Mouse (Mus musculus): ENCODE data around the gene Mtss1l. TPM values are rescaled to one million over a fixed set of nuclear protein-coding genes. Genes with fewer than 3 reads are reported as not detected.

The Mtss1l gene
- total and polyA plus RNA-seq, 3 experiments = 0.64 to 0.66 TPM; not detected in 1

GRCm38 (mm10) chr8:110711271-110711934, 9.9 kb upstream of the Mtss1l start:
- DNase-seq (ENCODE audit: extremely low read depth) = no peak
- Histone ChIP-seq H3K9me3 (replicated peaks; ENCODE audit: low read length) (no peaks in the 10 kb centered on the region), H3K4me3 (replicated peaks in 1 of 3; ENCODE audit: low read depth in 2 of 3, low read length in 2 of 3, poor library complexity in 1 of 3) (no peak overlapping the region), H3K4me2 (ENCODE audit: insufficient read depth, low read depth, poor library complexity, severe bottlenecking) (no peak overlapping the region), H3K79me2 (replicated peaks; ENCODE audit: control insufficient read depth, extremely low read depth, insufficient read depth, poor library complexity, severe bottlenecking) (no peaks in the 10 kb centered on the region), H3K36me3 (replicated peaks in 1 of 2; ENCODE audit: control insufficient read depth in 1 of 2, insufficient read depth in 1 of 2, low read length in 1 of 2) (peaks cover 58 to 99% of the 10 kb centered on the region in 2 experiments), H3K27me3 (replicated peaks) (no peaks in the 10 kb centered on the region), H3K9ac (ENCODE audit: insufficient read depth, low read depth) (no peak overlapping the region), H3K4me1 (ENCODE audit: control insufficient read depth in 1 of 2, insufficient read depth in 2 of 2) (no peaks in the 10 kb centered on the region), H3K27ac (ENCODE audit: insufficient read depth, low read depth) (no peak overlapping the region)
- in situ Hi-C loops (cut with MboI; ENCODE audit: low pct_ligation_motif_present, low pct_unique_long_range_greater_than_20kb, low sequenced_read_pairs) = no loop called here
- dilution Hi-C loops (cut with MboI; ENCODE audit: extremely low pct_ligation_motif_present, extremely low pct_unique_long_range_greater_than_20kb, low sequenced_read_pairs) = no loop called here
- TF ChIP-seq GABPA (IDR thresholded peaks at IDR 0.05; ENCODE audit: insufficient replicate concordance, low read depth, low read length) (no peak), PAX5 (IDR thresholded peaks at IDR 0.05; ENCODE audit: low read length) (no peak), MYC (IDR thresholded peaks at IDR 0.05; ENCODE audit: low read depth, low read length) (no peak), TBP (conservative IDR thresholded peaks at IDR 0.05; ENCODE audit: low read depth, low read length) (no peak), ZNF384 (IDR thresholded peaks at IDR 0.05; ENCODE audit: low read depth, low read length) (no peak), NELFE (IDR thresholded peaks at IDR 0.05; ENCODE audit: low read depth, low read length) (no peak), MXI1 (IDR thresholded peaks at IDR 0.05; ENCODE audit: low read depth, low read length) (no peak), ELF1 (IDR thresholded peaks at IDR 0.05; ENCODE audit: low read depth, low read length) (no peak), BHLHE40 (IDR thresholded peaks at IDR 0.05; ENCODE audit: low read depth, low read length) (no peak)

GRCm38 (mm10) chr8:110713073-110713472, 8.2 kb upstream of the Mtss1l start:
- H3K9me3 ChIP-seq (replicated peaks; ENCODE audit: low read length) = no peaks in the 10 kb centered on the region
- no peaks in the 10 kb centered on the region for H3K4me1 ChIP-seq (ENCODE audit: control insufficient read depth in 1 of 2, insufficient read depth in 2 of 2)
- no peaks in the 10 kb centered on the region for H3K79me2 ChIP-seq (replicated peaks; ENCODE audit: control insufficient read depth, extremely low read depth, insufficient read depth, poor library complexity, severe bottlenecking)
- TF ChIP-seq PAX5 (IDR thresholded peaks at IDR 0.05; ENCODE audit: low read length) (no peak), MAZ (IDR thresholded peaks at IDR 0.05; ENCODE audit: low read depth, low read length) (no peak), MXI1 (IDR thresholded peaks at IDR 0.05; ENCODE audit: low read depth, low read length) (no peak), JUND (conservative IDR thresholded peaks at IDR 0.05; ENCODE audit: low read depth, low read length) (no peak)
- peaks cover 58 to 93% of the 10 kb centered on the region in 2 experiments for H3K36me3 ChIP-seq (replicated peaks in 1 of 2; ENCODE audit: control insufficient read depth in 1 of 2, insufficient read depth in 1 of 2, low read length in 1 of 2)
- in situ Hi-C loops (cut with MboI; ENCODE audit: low pct_ligation_motif_present, low pct_unique_long_range_greater_than_20kb, low sequenced_read_pairs) = no loop called here
- H3K4me2 ChIP-seq (ENCODE audit: insufficient read depth, low read depth, poor library complexity, severe bottlenecking) = no peak overlapping the region
- H3K27me3 ChIP-seq (replicated peaks) = no peaks in the 10 kb centered on the region
- dilution Hi-C loops (cut with MboI; ENCODE audit: extremely low pct_ligation_motif_present, extremely low pct_unique_long_range_greater_than_20kb, low sequenced_read_pairs) = no loop called here
- DNase-seq (ENCODE audit: extremely low read depth) = no peak
- H3K9ac ChIP-seq (ENCODE audit: insufficient read depth, low read depth) = no peak overlapping the region
- H3K27ac ChIP-seq (ENCODE audit: insufficient read depth, low read depth) = no peak overlapping the region
- no peak overlapping the region for H3K4me3 ChIP-seq (replicated peaks in 1 of 3; ENCODE audit: low read depth in 2 of 3, low read length in 2 of 3, poor library complexity in 1 of 3)

GRCm38 (mm10) chr8:110714827-110715519, 6.3 kb upstream of the Mtss1l start:
- no peaks in the 10 kb centered on the region for H3K4me1 ChIP-seq (ENCODE audit: control insufficient read depth in 1 of 2, insufficient read depth in 2 of 2)
- no peaks in the 10 kb centered on the region for H3K9me3 ChIP-seq (replicated peaks; ENCODE audit: low read length)
- dilution Hi-C loops (cut with MboI; ENCODE audit: extremely low pct_ligation_motif_present, extremely low pct_unique_long_range_greater_than_20kb, low sequenced_read_pairs) = no loop called here
- DNase-seq (ENCODE audit: extremely low read depth) = no peak
- in situ Hi-C loops (cut with MboI; ENCODE audit: low pct_ligation_motif_present, low pct_unique_long_range_greater_than_20kb, low sequenced_read_pairs) = no loop called here
- H3K27me3 ChIP-seq (replicated peaks) = no peaks in the 10 kb centered on the region
- no peak overlapping the region for H3K9ac ChIP-seq (ENCODE audit: insufficient read depth, low read depth)
- no peak overlapping the region for H3K27ac ChIP-seq (ENCODE audit: insufficient read depth, low read depth)
- no peak overlapping the region for H3K4me2 ChIP-seq (ENCODE audit: insufficient read depth, low read depth, poor library complexity, severe bottlenecking)
- TF ChIP-seq NRF1 (IDR thresholded peaks at IDR 0.05; ENCODE audit: low read depth, low read length) (no peak), RCOR1 (conservative IDR thresholded peaks at IDR 0.05; ENCODE audit: low read depth, low read length) (no peak), GABPA (IDR thresholded peaks at IDR 0.05; ENCODE audit: insufficient replicate concordance, low read depth, low read length) (no peak), KAT2A (IDR thresholded peaks at IDR 0.05; ENCODE audit: insufficient replicate concordance, low read length) (no peak), TBP (conservative IDR thresholded peaks at IDR 0.05; ENCODE audit: low read depth, low read length) (no peak), RAD21 (IDR thresholded peaks at IDR 0.05; ENCODE audit: low read depth, low read length) (no peak), SMC3 (IDR thresholded peaks at IDR 0.05; ENCODE audit: low read depth, low read length) (no peak)
- peaks cover 42 to 93% of the 10 kb centered on the region in 2 experiments for H3K36me3 ChIP-seq (replicated peaks in 1 of 2; ENCODE audit: control insufficient read depth in 1 of 2, insufficient read depth in 1 of 2, low read length in 1 of 2)
- H3K4me3 ChIP-seq (replicated peaks in 1 of 3; ENCODE audit: low read depth in 2 of 3, low read length in 2 of 3, poor library complexity in 1 of 3) = no peak overlapping the region
- no peaks in the 10 kb centered on the region for H3K79me2 ChIP-seq (replicated peaks; ENCODE audit: control insufficient read depth, extremely low read depth, insufficient read depth, poor library complexity, severe bottlenecking)

All from CH12.LX (cell line).